Mouse (Mus musculus): ENCODE results near the gene Fasn. TPM values are rescaled to one million over a fixed set of nuclear protein-coding genes. Genes with fewer than 3 reads are reported as not detected.
"Not testable (repeated sequence)": the region's sequence is repeated elsewhere in the genome, so short reads cannot be mapped to it uniquely, and the experiment has no call there.

Fasn gene
- polyA plus RNA-seq, 1 experiment = 274 TPM

- WGBS = 75% methylated on average over 7 of the region's 7 CpGs
- TF ChIP-seq POLR2A (IDR thresholded peaks at IDR 0.05; ENCODE audit: borderline replicate concordance, insufficient read depth, low read length) (no peak), CTCF (IDR thresholded peaks at IDR 0.05; ENCODE audit: borderline replicate concordance, insufficient read depth, low read depth, low read length) (no peak)
- no peak for DNase-seq
Observed at GRCm38 (mm10) chr11:120773463-120774190, 50.7 kb downstream of the Fasn start.

DNA sequence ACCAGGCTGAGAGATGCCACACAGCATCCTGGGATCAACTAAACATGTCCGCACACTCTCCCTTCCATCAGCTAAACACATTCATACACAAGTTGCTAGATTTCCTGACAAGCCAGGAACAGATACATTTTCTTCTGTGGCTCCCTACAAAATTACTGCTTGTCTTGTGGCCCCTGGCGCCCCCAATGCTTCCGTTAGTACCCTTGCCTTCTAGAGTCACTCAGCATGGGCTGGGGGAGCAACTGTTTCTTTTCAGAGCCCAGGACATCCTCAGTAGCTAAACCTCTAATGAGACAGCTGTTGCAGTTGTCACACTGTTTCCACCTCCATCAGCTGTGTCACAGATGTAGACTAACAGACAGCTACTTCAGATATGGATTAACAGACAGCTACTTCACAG, 51.6 kb downstream of the Fasn start:
- Histone ChIP-seq H3K27me3 (ENCODE audit: control insufficient read depth, insufficient read depth, low read length) (no peaks in the 10 kb centered on the region), H3K4me1 (ENCODE audit: control insufficient read depth, insufficient read depth, low read length) (no peaks in the 10 kb centered on the region), H3K4me3 (replicated peaks; ENCODE audit: insufficient read depth, low read depth, low read length) (no peak overlapping the region), H3K27ac (ENCODE audit: insufficient read depth, low read length) (no peak overlapping the region)
- 76% methylated on average over 3 of the region's 3 CpGs for WGBS
- no peak for DNase-seq
- TF ChIP-seq CTCF (IDR thresholded peaks at IDR 0.05; ENCODE audit: borderline replicate concordance, insufficient read depth, low read depth, low read length) (no peak), POLR2A (IDR thresholded peaks at IDR 0.05; ENCODE audit: borderline replicate concordance, insufficient read depth, low read length) (no peak)

More at GRCm38 (mm10) chr11:120773463-120774190, 50.7 kb downstream of the Fasn start:
- no peaks in the 10 kb centered on the region for H3K4me1 ChIP-seq (ENCODE audit: control insufficient read depth, insufficient read depth, low read length)
- no peak overlapping the region for H3K27ac ChIP-seq (ENCODE audit: insufficient read depth, low read length)
- H3K27me3 ChIP-seq (ENCODE audit: control insufficient read depth, insufficient read depth, low read length) = no peaks in the 10 kb centered on the region
- no peak overlapping the region for H3K4me3 ChIP-seq (replicated peaks; ENCODE audit: insufficient read depth, low read depth, low read length)

DNA sequence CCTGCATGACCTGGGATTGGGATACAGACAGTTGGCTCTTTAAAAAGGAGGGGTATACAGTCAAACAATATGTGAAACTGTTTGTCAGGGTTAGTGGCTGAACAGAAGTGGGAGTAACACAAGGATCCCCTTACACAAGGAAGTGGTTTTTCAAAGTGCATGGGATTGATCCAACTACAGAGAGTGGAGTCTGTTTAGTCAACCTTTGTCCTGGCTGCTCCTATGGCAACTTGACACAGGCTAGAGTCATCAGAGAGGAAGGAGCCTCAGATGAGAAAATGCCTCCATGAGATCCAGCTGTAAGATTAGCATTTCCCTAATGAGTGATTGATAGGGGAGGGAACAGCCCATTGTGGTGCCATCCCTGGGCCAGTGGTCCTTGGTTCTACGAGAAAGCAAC, 56.1 kb downstream of the Fasn start:
- H3K4me1 ChIP-seq (ENCODE audit: control insufficient read depth, insufficient read depth, low read length) = no peaks in the 10 kb centered on the region
- no peak overlapping the region for H3K27ac ChIP-seq (ENCODE audit: insufficient read depth, low read length)
- no peaks in the 10 kb centered on the region for H3K27me3 ChIP-seq (ENCODE audit: control insufficient read depth, insufficient read depth, low read length)
- H3K4me3 ChIP-seq (replicated peaks; ENCODE audit: insufficient read depth, low read depth, low read length) = no peak overlapping the region
- TF ChIP-seq POLR2A (IDR thresholded peaks at IDR 0.05; ENCODE audit: borderline replicate concordance, insufficient read depth, low read length) = no peak
- TF ChIP-seq CTCF (IDR thresholded peaks at IDR 0.05; ENCODE audit: borderline replicate concordance, insufficient read depth, low read depth, low read length) = no peak
- WGBS = 63% methylated on average over 1 of the region's 1 CpGs
- no peak for DNase-seq

DNA sequence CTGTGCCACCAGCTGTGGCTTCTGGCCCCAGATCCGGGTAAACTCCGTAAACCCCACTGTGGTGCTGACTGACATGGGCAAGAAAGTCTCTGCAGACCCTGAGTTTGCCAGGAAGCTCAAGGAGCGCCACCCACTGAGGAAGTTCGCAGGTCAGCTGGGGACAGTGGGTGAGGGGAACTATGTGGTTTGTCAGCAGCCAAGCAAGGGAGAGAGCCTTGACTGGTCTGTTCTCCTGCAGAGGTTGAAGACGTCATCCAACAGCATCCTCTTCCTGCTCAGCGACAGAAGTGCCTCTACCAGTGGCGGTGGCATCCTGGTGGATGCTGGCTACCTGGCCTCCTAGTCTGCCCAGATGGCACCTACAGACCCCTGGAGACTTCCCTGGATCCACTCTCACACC, 57.3 kb downstream of the Fasn start:
- not testable (repeated sequence) for H3K4me1 ChIP-seq (ENCODE audit: control insufficient read depth, insufficient read depth, low read length); H3K27me3 ChIP-seq (ENCODE audit: control insufficient read depth, insufficient read depth, low read length); H3K4me3 ChIP-seq (replicated peaks; ENCODE audit: insufficient read depth, low read depth, low read length); DNase-seq; H3K27ac ChIP-seq (ENCODE audit: insufficient read depth, low read length)
- WGBS = 78% methylated on average over 4 of the region's 7 CpGs

GRCm38 (mm10) chr11:120763121-120763999, 61.0 kb downstream of the Fasn start:
- not testable (repeated sequence) for H3K27ac ChIP-seq (ENCODE audit: insufficient read depth, low read length); H3K4me1 ChIP-seq (ENCODE audit: control insufficient read depth, insufficient read depth, low read length); H3K27me3 ChIP-seq (ENCODE audit: control insufficient read depth, insufficient read depth, low read length); H3K4me3 ChIP-seq (replicated peaks; ENCODE audit: insufficient read depth, low read depth, low read length); DNase-seq
- WGBS = 15% methylated on average over 9 of the region's 23 CpGs

DNA sequence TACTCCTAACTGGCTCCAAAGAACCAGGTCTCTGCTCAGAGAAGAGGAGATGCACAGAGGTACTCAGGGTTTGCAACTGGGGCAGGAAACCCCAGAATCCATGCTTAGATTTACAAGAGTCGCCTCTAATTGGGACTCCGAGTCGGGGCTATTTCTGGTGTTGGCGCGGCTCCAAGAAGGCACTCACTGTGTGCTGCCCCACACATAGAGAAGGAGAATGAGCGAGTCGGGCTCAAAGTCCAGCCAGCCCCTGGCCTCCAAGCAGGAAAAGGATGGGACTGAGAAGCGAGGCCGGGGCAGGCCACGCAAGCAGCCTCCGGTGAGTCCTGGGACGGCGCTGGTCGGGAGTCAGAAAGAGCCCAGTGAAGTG, 61.7 kb downstream of the Fasn start, which contains the start of gene Hmga1b:
TSS of gene Hmga1b (plus strand) at position 123 of the 370 bp plus-strand sequence.
- not testable (repeated sequence) for DNase-seq; H3K4me1 ChIP-seq (ENCODE audit: control insufficient read depth, insufficient read depth, low read length); H3K27ac ChIP-seq (ENCODE audit: insufficient read depth, low read length); H3K27me3 ChIP-seq (ENCODE audit: control insufficient read depth, insufficient read depth, low read length); H3K4me3 ChIP-seq (replicated peaks; ENCODE audit: insufficient read depth, low read depth, low read length)
- 13% methylated on average over 14 of the region's 14 CpGs for WGBS

DNA sequence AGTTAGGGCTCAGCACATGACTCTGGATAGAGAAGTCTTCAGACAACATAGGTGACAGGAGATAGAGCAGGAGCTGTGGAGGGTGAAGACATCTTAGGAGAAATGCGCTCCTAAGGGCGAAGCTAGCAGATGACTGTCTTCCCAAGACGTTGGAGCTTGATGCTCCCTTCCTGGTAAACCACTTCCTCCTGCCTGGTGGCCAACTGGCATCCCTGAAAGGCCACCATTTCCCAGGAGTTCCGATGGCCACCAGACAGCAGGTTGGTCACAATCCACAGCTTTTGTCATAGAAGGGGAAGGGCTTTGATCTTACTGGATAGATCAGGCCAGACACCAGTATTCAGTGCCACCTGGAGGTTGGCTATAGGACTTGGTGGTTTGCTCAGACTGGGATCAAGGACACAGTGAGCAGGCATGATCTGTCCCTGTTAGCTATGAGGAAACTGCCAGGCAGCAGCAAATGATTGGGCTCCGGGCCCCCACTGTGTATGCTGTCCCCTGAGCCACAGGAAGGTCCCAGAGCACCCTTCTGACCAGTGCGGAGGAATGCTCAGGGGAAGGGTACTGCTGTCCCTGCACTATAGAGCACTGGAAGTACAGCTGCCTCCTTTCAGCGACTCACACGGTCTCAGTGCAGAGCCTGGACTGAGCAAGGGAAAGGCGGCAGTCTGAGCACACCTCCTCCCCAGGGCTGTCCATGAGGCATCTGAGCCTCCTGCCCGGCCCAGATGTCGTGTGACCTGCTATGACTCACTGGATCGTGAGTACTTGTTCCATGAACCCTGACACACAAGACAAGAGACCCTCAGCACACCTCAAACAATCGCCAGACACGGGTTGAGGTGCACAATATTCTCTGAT, 62.3 kb downstream of the Fasn start:
- no peak overlapping the region for H3K4me3 ChIP-seq (replicated peaks; ENCODE audit: insufficient read depth, low read depth, low read length)
- no peaks in the 10 kb centered on the region for H3K27me3 ChIP-seq (ENCODE audit: control insufficient read depth, insufficient read depth, low read length)
- no peak overlapping the region for H3K27ac ChIP-seq (ENCODE audit: insufficient read depth, low read length)
- TF ChIP-seq CTCF (IDR thresholded peaks at IDR 0.05; ENCODE audit: borderline replicate concordance, insufficient read depth, low read depth, low read length) (no peak), POLR2A (IDR thresholded peaks at IDR 0.05; ENCODE audit: borderline replicate concordance, insufficient read depth, low read length) (no peak)
- DNase-seq = no peak
- 71% methylated on average over 14 of the region's 14 CpGs for whole genome bisulfite sequencing
- no peaks in the 10 kb centered on the region for H3K4me1 ChIP-seq (ENCODE audit: control insufficient read depth, insufficient read depth, low read length)

Data from cerebellum, adult 2 months (tissue).